Mouse (Mus musculus) T-cell, adult 2 months (primary cell): ENCODE data around the gene Inka1.
A peak's percentile ranks its signal among the peaks of the same experiment; 100 is the strongest.

Experiments
- DNase-seq: peaks from one replicate; pipeline ENCODE4 v3.0.0; 2022; ENCODE audit warnings: low spot score

Inka1 gene

DNA sequence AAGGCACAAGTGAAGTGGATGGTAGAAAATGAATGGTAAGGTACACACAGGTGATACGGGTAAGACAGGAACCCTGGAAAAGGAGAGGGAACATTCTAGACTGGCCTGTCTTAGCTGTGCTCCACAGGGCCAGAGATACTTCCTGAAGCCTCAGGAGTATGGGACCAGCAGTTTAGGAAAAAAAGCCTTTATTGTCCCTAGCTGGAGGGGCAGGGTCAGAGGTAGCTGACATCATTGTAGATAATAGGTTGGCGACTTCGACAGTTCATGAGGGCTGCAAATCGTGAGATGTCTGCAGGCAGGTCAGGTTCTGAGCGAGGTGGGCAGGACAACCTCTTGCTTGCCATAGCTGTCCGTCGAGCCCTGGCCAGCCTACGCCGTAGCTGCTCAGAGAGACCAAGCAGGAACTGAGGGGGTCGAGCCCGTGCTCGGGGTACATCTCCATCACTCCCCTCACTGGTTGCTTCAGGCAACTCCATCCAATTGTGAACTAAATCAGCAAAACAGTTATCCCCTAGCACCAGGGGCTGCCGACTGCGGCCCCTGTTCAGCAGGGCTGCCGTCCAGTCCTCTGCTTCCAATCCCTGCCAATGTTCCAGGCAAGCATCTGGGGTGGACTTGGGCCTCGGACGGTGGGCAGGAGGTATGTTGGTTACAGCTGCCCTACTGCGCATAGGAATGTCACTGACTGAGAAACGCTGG is 1.5 kb downstream of the Inka1 start:
- no peak for DNase-seq

DNA sequence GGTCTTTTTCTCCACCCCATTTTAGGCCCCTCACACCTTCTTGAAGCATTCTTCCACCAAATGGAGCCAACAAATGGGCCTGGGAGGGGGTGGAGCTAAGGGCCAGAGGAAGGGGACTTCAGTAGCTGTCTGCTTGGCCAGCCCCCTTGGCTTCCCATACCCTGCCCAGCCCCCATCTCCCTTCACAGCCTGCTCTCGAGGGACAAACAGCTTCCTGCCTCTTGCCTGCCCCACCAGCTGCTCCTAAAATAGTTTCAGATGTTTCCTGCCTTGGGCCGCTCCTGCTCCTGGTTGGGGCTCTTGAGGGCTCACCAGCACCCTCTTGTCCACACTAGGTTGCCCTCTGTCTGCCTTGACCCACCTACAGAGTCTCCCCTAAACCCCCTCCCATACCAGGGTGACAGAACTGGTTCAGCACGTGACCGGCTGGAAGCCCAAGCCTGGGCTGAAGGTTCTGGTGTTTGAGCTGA is 2.2 kb downstream of the Inka1 start:
- no peak for DNase-seq

DNA sequence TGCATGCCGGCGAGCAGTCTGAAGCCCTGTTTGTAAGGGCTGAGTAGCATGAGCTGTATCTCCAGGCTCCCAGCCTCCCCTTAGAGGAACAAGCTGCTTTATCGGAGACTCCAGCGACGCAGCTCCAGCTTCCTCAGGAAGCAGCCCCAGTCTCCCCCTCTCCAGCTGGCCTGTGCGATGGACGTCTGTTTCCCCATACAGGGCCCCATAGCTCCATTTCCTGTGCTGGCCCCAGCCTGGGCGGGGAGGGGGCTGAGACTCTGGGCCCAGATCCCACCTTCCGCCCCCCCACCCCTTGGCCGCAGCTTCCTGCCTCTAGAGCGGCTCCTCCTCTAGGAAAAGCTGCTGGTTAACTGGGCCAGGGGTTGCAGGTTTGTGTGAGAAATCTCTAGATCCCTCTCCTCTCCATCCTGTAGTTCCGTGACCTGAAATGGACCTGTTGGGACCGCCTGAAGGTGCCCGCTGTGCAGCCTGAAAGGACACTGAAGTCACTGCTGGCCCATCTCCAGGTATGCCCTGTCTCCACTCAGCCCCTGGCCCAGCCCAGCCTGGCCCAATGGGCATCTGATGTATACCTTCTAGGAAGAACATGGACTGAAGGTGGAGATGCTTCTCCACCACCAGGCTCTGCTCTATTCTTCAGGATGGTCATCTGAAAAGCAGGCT is 2.9 kb downstream of the Inka1 start, which contains the start of gene Gm20661:
Gm20661 (plus strand) TSS at position 378 of the 666 bp plus-strand sequence.
- DNase-seq, result peak; percentile 54

DNA sequence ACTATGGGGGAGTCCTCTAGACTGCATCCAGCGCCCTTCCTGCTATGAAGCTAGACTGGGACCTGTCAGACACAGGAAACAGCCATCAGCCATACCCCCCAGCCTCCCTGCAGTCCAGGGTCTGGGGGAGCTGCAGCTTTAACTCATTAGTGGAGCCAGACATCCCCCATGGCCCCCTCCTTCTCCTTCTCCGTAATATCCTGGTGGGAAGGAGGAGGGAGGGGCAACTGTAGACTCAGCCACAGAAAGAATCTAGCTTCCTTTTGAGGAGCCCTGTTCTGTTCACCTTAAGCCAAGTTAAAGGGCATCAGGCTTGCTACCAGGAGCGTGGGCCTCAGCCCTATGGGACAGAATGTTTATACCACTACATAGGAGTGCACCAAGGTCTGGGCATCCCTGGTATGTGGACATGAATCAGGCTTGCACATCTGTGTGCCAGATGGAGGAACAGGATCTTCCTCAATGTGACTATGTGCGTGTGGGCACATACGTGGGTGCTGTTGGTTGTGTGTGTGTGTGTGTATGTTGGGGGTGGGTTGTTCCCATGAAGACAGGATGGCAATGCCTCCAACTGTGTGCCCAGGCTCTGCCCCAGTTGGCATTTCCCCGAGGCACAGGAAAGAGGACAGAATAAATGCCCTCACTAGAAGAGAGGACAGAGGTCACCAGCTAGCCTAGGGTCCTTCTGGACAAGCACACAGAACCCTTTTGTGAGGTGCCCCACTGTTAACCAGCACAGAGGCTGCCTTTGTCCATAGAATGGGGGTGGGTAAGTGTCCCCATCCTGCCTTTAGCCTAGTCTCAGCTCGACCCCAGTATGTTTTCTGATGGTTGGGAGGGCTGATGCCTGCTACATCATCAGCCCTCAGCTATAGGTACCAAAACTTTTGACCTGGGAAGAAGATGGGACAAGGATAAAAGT is 3.7 kb downstream of the Inka1 start:
- no peak for DNase-seq

DNA sequence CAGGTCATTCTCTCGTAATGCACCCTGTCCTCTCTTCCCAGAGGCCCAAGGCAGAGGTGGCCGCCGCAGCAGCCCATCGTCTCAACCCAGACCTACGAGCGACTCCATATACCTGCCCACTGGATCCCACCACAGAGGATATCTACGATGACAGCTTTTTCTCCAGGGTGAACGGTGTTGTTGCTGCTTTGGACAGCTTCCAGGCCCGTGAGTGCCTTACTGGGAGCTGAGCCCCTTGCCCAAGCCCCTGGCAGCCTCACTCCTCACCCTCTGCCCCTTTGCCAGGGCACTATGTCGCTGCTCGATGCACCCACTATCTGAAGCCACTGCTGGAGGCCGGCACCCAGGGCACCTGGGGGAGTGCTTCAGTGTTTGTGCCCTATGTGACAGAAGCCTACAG is 6.9 kb downstream of the Inka1 start:
- no peak for DNase-seq

DNA sequence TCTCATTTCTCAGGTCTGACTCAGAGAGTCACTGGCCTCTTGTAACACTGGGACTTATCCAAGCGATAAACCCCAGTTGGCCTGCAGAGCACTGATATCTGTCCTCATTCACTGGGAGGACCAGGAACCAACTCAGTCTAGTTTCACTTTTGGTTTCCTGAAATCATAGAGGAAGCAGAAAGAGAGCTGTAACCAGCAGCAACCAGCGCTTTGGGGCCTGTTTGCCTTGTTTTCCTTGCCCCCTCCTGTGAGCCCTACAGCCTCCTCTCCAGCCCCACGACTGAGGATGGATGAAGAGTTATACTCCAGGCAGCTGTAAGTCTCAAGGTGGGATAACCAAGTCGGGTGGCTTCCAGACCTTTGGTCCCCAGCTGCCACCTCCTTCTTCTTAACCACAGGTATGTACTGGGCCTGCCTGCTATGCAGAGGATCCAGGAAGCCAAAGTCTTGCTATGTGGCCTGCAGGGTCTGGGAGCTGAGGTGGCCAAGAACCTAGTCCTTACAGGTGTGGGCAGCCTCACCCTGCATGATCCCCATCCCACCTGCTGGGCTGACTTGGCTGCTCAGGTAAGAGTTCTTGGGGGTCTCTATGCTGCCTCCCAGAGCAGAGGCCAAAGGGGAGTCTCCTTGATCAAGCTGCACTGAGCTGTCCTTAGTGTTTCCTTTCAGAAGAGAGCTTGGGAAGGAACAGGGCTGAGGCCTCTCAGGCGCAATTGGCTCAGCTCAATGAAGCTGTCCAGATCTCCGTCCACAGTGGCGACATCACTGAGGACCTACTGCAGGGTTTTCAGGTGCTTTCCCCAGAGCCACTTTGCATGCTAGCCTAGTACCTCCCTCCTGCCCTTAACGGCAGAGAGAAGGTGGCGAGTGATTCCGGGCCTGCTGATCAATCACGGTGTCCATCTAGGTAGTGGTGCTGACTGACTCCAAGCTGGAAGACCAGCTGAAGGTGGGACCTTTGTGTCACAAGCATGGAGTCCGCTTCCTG is 10.0 kb downstream of the Inka1 start, which contains the start of gene Uba7:
Uba7 (plus strand) TSS at position 107 of the 988 bp plus-strand sequence.
- peak; percentile 52 for DNase-seq

GRCm38 (mm10) chr9:107974491-107975171 is 11.0 kb downstream of the Inka1 start:
- DNase-seq, result no peak

GRCm38 (mm10) chr9:107971690-107972541 is 13.8 kb downstream of the Inka1 start:
- DNase-seq, result peak; percentile 34

GRCm38 (mm10) chr9:107970311-107970710 is 15.4 kb downstream of the Inka1 start:
- no peak for DNase-seq

DNA sequence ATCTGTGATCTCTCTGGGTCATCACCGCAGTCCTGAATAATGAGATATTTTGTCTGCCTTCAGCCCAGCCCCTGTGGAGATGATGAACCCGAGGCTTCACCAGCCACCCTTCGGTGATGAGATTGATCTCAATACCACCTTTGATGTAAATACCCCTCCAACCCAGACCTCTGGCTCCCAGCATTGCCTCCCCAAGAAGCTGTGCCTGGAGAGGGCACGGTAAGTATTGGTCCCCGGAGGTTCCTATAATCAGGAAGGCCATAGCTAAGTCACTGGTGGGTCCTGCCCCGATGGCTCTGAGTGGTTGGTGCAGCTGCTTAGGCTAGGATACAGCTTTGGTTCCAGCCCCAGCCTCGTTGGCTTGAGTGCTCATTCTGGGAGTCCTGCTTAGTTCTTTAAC is 17.1 kb downstream of the Inka1 start:
- no peak for DNase-seq

DNA sequence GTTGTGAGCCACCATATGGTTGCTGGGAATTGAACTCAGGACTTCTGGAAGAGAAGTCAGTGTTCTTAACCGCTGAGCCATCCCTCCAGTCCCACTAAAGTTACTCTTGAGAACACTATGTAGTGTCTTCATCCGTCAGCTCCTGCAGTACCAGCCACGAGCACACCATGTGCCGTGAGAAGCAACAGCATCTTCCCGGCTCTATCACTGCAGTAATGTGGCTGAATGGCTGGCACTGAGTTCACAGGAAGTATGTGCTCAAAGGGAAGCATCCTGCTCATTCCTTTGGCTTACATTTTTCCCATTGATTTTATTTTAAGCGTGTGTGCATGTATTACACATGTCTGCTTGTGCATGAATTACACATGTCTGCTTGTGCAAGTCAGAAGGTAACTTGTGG is 18.2 kb downstream of the Inka1 start:
- DNase-seq, result no peak

DNA sequence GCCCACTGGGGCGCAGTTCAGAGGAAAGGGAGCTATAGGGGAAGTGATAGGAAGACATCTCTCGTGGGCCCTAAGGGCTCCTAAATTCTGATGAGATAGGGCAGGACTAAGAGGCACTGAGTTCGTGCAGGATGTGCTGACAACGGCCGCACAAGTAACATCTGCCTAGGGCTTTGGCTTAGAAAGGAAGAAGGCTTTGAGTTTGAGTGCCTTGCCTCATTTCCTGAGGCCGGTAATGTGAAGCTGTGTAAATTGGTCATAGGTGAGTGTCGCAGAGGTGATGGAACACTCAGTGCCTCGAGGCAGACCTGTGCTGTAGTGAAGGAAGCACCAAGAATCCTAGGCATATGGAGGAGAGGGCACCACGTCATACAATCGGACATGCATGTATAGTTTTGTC is 19.0 kb downstream of the Inka1 start:
- DNase-seq, result no peak

DNA sequence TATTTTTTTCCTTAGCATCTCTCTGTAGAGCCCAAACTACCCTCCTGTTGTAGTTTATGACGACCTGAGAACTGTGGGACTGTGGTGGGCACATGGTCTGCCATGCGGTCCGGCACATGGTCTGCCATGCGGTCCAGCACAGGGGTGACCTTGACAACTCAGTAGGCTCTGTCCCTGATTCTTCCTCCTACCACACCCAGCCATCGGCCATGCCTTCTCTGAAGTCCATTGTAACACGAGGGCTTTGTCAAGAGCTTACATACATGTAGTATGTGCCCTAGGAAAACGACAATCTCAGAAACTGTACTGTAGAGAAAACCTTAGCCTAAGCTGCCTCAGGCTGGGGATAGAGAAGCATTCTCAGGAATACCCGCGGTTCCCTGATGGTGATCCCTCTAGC is 21.0 kb downstream of the Inka1 start:
- DNase-seq, result no peak

GRCm38 (mm10) chr9:107963700-107964099 is 22.0 kb downstream of the Inka1 start:
- peak; percentile 67 for DNase-seq

- no peak for DNase-seq
Measured at GRCm38 (mm10) chr9:107962916-107963315, 22.8 kb downstream of the Inka1 start.

DNA sequence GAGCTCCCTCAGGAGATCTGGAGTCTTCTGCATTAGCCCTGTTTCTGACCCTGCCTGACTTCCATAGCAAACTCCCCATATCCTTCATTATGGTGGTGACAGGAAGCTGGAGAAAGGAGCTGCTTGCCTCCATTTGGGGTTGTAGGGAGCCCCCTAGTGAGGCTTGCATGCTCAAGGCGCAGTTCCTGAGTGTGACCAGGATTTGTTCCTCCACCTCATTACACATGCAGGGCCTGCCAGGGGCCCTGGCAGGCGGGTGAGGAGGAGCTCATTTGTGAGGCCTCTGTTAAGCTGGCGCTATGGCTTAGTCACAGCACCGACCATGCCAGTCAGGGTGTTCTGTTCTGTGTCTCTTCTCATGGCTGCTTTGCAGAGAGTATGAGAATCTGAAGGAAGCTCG is 23.8 kb downstream of the Inka1 start:
- DNase-seq, result no peak

- no peak for DNase-seq
Measured at GRCm38 (mm10) chr9:107961351-107961762, 24.3 kb downstream of the Inka1 start.

- DNase-seq, result no peak
Measured at GRCm38 (mm10) chr9:107960928-107961327, 24.8 kb downstream of the Inka1 start.

DNA sequence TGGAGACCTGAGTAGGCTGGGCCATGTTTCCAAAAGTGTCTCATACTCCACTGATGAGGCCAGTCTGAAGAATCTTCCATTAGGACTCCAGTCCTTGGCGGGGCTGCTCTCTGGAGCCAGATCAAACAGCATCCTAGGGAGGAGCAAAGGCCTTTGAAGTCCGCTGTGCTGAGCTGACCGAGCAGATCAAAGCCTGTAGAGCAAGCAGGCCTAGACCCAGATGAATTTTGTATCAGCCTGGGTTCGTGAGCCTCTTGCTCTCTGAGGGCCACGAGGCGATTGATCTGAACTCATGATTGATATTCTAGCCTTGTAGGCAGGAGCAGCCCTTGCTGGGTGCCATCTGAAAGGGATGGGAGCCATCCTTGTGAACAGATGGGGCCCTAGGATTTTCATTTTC is 25.8 kb downstream of the Inka1 start:
- no peak for DNase-seq

- no peak for DNase-seq
Measured at GRCm38 (mm10) chr9:107957141-107957540, 28.5 kb downstream of the Inka1 start.
